Mouse (Mus musculus) cerebellum, adult 9-10 months (tissue): ENCODE measurements around the gene R3hdm2.
A peak's percentile ranks its signal among the peaks of the same experiment; 100 is the strongest.

Source experiments
- DNase-seq: peaks from one replicate; pipeline ENCODE4 v3.0.0; 2022

Gene R3hdm2

GRCm38 (mm10) chr10:127519903-127520713 is 140.0 kb downstream of the R3hdm2 start:
- no peak for DNase-seq

- no peak for DNase-seq
These were observed 140.7 kb downstream of the R3hdm2 start for GRCm38 (mm10) chr10:127520714-127521357.

- no peak for DNase-seq
These were observed 141.5 kb downstream of the R3hdm2 start for GRCm38 (mm10) chr10:127521611-127522080.

GRCm38 (mm10) chr10:127522088-127522581 is 142.0 kb downstream of the R3hdm2 start, which contains the start of gene Shmt2:
Gene Shmt2 (minus strand): TSS chr10:127522444.
- peak; percentile 92 for DNase-seq

GRCm38 (mm10) chr10:127524646-127525255 is 144.6 kb downstream of the R3hdm2 start:
- no peak for DNase-seq

- DNase-seq, result no peak
These were observed 145.9 kb downstream of the R3hdm2 start for GRCm38 (mm10) chr10:127526048-127526447.

GRCm38 (mm10) chr10:127526681-127527080 is 146.6 kb downstream of the R3hdm2 start:
- no peak for DNase-seq

GRCm38 (mm10) chr10:127527481-127527880 is 147.4 kb downstream of the R3hdm2 start:
- no peak for DNase-seq

- no peak for DNase-seq
These were observed 150.8 kb downstream of the R3hdm2 start for GRCm38 (mm10) chr10:127530945-127531344.

- no peak for DNase-seq
These were observed 151.4 kb downstream of the R3hdm2 start for GRCm38 (mm10) chr10:127531548-127531947.

- no peak for DNase-seq
These were observed 154.2 kb downstream of the R3hdm2 start, which contains the start of gene Nxph4 for GRCm38 (mm10) chr10:127534036-127534928. Gene Nxph4 (minus strand): TSS chr10:127534559.

- DNase-seq, result no peak
These were observed 154.8 kb downstream of the R3hdm2 start for GRCm38 (mm10) chr10:127534929-127535384.

- peak; percentile 75 for DNase-seq
These were observed 156.6 kb downstream of the R3hdm2 start for GRCm38 (mm10) chr10:127536586-127537314.

- peak; percentile 92 for DNase-seq
These were observed 157.9 kb downstream of the R3hdm2 start for GRCm38 (mm10) chr10:127537854-127538583.

GRCm38 (mm10) chr10:127541510-127541909 is 161.4 kb downstream of the R3hdm2 start:
- DNase-seq, result no peak

- DNase-seq, result no peak
These were observed 162.0 kb downstream of the R3hdm2 start for GRCm38 (mm10) chr10:127542084-127542483.

GRCm38 (mm10) chr10:127542720-127543119 is 162.6 kb downstream of the R3hdm2 start:
- no peak for DNase-seq

GRCm38 (mm10) chr10:127543916-127544315 is 163.8 kb downstream of the R3hdm2 start:
- DNase-seq, result no peak

GRCm38 (mm10) chr10:127544375-127544774 is 164.2 kb downstream of the R3hdm2 start:
- no peak for DNase-seq

GRCm38 (mm10) chr10:127546505-127546904 is 166.4 kb downstream of the R3hdm2 start:
- DNase-seq, result no peak

GRCm38 (mm10) chr10:127548236-127548635 is 168.1 kb downstream of the R3hdm2 start:
- DNase-seq, result no peak
